Mouse (Mus musculus) thymus, adult 2 months (tissue): Measurements from ENCODE around the gene Tnf.

Source experiments
- CTCF ChIP-seq: fragments of 200-500 bp; IDR thresholded peaks from 2 replicates; pipeline ENCODE4 v1.5.1; 2012; ENCODE audit warnings: mild to moderate bottlenecking, control low read depth, low read length, moderate library complexity, borderline replicate concordance; ENCODE audit not compliant: control insufficient read depth, poor library complexity, insufficient read depth; ENCODE audit errors: extremely low read depth
- POLR2A ChIP-seq: fragments of 200-500 bp; IDR thresholded peaks from 2 replicates; pipeline ENCODE4 v1.6.1; 2012; ENCODE audit warnings: mild to moderate bottlenecking, low read length, control low read depth, moderate library complexity; ENCODE audit not compliant: control insufficient read depth, poor library complexity, insufficient read depth; ENCODE audit errors: extremely low read depth

DNA sequence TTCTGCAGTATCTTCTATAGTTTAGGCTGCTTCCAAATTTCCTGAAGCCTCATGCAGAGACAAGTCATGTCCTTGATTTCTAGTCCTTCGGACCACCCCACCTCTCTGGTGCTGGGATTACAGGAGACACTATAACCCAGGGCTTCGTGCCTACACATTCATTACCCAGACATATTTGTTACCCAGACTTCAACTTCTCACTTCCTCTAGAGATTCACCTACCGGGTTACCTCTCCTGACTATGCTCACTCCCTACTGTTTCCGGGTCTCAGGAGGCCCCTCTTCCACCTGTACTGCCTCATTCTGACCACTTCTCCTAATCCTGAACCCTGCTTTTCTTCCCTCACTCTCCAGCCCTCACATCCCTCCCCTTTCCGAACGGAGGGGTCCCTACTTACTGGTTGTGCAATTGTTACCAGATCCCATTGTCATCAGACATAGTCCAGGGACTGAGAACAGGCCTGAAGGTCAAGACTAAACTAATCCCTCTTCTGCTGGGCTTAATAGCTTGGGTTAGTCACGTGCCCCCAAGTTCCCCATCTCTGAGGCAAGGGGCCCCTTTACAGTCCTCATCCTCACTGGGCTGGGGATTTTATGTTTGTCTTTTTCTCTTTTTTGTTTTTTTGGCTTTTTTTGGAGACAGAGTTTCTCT, 13.7 kb downstream of the Tnf start, which contains the start of gene Lst1:
- TF ChIP-seq POLR2A (no peak), CTCF (no peak)
